Mouse (Mus musculus): ENCODE results near the gene Mfsd2b.

GRCm38 (mm10) chr12:4842890-4843597, 31.1 kb downstream of the Mfsd2b start, which contains the start of gene Wdcp:
- no peak for TF ChIP-seq GATA1 (IDR thresholded peaks at IDR 0.05; ENCODE audit: borderline replicate concordance, low read length)
- TF ChIP-seq FLI1 (IDR thresholded peaks at IDR 0.05; ENCODE audit: low read length), result no peak
